In the genomic region with DNA sequence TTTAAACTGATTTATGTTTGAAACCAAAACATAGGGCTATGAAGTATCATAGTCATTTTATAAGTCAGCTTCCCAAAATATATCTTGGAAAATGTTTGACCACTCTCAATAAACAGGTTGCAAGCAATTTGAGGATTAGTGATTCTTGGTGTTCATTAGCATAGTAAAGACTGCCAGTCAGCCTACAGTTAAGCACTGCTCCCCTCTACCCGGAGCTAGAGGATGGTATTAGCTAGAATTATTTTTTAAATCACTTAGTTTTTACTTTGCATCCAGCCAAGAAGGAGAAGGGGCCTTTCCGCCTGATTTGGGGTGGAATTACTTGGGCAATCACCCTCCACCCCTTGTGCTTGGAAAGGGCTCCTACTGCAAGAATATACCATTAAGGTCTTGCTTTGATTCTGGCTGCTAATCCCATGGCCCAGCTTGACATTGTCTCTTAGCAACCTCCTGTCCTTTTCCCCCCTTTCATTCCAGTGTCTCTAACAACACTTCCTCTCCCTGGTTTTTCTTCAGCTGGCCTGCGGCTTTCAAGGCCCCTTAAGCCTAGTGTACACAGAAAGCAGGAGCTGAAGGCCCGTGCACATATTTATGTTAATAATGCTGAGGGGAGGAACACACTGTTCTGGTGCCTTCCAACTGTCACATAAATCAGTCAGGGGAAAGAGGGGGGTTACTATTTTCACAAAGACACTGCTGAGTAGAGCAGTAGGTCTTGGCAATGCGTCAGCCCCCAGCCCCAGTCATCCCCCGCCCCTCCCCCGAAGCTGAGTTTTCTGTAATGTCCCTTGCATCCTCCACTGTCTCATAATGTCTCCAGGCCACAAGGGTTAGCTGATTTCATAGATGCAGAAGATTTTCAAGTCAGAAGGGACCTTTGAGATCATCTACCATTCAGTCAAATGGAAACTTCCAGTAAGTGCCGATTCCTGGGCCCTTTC, we compare ENCODE assay signal across 8 mouse cellular contexts.
DNase-seq lines count a peak whose midpoint lies in the region; ATAC-seq lines count a peak whose summit lies in the region.

No protein-coding gene starts in this region.

- H3K36me3 ChIP-seq in embryonic facial prominence, embryonic 10.5 days (replicated peaks): no peaks in the 10 kb centered on the region
- no peaks in the 10 kb centered on the region for H3K36me3 ChIP-seq in midbrain, embryonic 13.5 days

- ATAC-seq in midbrain, embryonic 13.5 days: peak; percentile 97

- H3K4me1 ChIP-seq in embryonic facial prominence, embryonic 10.5 days: peaks cover 11% of the 10 kb centered on the region
- H3K4me1 ChIP-seq in midbrain, embryonic 13.5 days (replicated peaks): peaks cover 17% of the 10 kb centered on the region

- no peak overlapping the region for H3K9ac ChIP-seq in midbrain, embryonic 13.5 days (replicated peaks)

- no peak overlapping the region for H3K4me2 ChIP-seq in midbrain, embryonic 13.5 days (replicated peaks)

- no peaks in the 10 kb centered on the region for H3K9me3 ChIP-seq in embryonic facial prominence, embryonic 10.5 days
- no peaks in the 10 kb centered on the region for H3K9me3 ChIP-seq in midbrain, embryonic 13.5 days

- no peak overlapping the region for H3K4me3 ChIP-seq in embryonic facial prominence, embryonic 10.5 days
- no peak overlapping the region for H3K4me3 ChIP-seq in midbrain, embryonic 13.5 days (replicated peaks)

- peak; percentile 5 for DNase-seq in adrenal gland, postnatal 25 days
- DNase-seq in embryonic facial prominence, embryonic 10.5 days (ENCODE audit: low spot score): peak; percentile 39
- peak; percentile 31 for DNase-seq in kidney, adult 9 months
- no peak for DNase-seq in thymus, postnatal 14 days
- no peak for DNase-seq in MN1 (ENCODE audit: low spot score)
- no peak for DNase-seq in frontal cortex, postnatal 36 days (ENCODE audit: low spot score in 2 of 2)
- DNase-seq in frontal cortex, postnatal 25 days (ENCODE audit: low spot score in 2 of 2): no peak

- H3K27ac ChIP-seq in embryonic facial prominence, embryonic 10.5 days (replicated peaks): peak overlapping the region; percentile 19; the same call in 1 of the 2 replicates
- H3K27ac ChIP-seq in midbrain, embryonic 13.5 days: peak overlapping the region; percentile 73

- WGBS in embryonic facial prominence, embryonic 10.5 days: 40% methylated on average over 8 of the region's 8 CpGs
- WGBS in midbrain, embryonic 13.5 days: 16% methylated on average over 8 of the region's 8 CpGs

- no peaks in the 10 kb centered on the region for H3K27me3 ChIP-seq in embryonic facial prominence, embryonic 10.5 days (replicated peaks; ENCODE audit: low read depth, poor library complexity, severe bottlenecking)
- H3K27me3 ChIP-seq in midbrain, embryonic 13.5 days: peaks cover 31% of the 10 kb centered on the region

Comparison
In these comparisons a context has a peak if more than half of its experiments do, and no peak if none do; other contexts are left out.
1. DNase-seq: peak in adrenal gland, postnatal 25 days (single experiment), embryonic facial prominence, embryonic 10.5 days (single experiment) and kidney, adult 9 months (single experiment); none in thymus, postnatal 14 days (single experiment), MN1 (single experiment), frontal cortex, postnatal 36 days (0 of 2) and frontal cortex, postnatal 25 days (0 of 2).